Mouse (Mus musculus) embryo, embryonic 10 days (tissue): Measurements from ENCODE around the gene Plekhg4.

ENCODE experiments used
- DNase-seq: peaks from one replicate; pipeline ENCODE4 v3.0.0-alpha.2; 2015; ENCODE audit warnings: low spot score

Plekhg4 gene

DNA sequence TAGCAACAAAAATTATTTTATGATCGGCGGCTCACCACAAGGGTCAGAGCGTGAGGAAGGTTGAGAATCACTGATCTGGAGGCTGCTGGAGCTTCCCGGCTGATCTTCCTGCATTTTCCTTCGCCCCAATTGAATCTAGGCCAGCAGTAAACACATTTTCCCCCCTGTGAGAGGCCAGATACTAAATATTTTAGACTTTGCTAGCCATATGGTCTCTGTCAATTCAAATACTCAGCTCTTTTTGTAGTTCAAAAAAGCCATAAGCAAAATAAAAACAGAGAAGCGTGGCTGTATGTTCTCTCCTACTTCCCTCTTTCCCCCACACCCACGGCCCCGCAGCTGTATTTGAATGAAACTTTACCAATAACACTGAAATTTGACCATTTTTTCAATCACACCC lies 30.4 kb downstream of the Plekhg4 start:
- DNase-seq: no peak

- DNase-seq: no peak
Measured at GRCm38 (mm10) chr8:105404496-105404895, 31.4 kb downstream of the Plekhg4 start.

DNA sequence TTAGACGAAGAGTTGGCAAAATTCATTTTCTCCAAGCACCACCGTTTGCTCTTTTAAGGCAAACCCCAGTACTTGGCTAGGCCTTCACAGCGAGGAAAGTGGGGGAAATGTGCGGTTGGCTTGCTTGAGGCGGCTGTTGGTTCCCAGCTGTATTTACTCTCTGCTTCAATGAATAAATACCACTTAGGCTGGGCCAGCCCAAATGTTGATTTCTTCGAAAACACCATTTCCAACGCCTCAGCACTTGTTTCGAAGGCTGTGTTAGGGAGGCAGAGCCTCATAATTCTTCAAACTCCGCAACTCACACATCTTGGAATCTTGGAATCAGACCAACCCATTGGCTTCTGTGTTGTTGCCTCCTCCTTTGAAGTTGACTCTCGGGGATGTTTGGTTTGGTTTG lies 33.3 kb downstream of the Plekhg4 start:
- DNase-seq: no peak

- no peak for DNase-seq
Measured at GRCm38 (mm10) chr8:105408331-105408730, 35.3 kb downstream of the Plekhg4 start.

GRCm38 (mm10) chr8:105409947-105410346 lies 36.9 kb downstream of the Plekhg4 start:
- no peak for DNase-seq

- DNase-seq: peak; percentile 76
Measured at GRCm38 (mm10) chr8:105413391-105413790, 40.3 kb downstream of the Plekhg4 start, which contains the start of the genes Kctd19 and Lrrc36. Gene Kctd19 (minus strand): TSS chr8:105413502. Gene Lrrc36 (plus strand): TSS chr8:105413571.

DNA sequence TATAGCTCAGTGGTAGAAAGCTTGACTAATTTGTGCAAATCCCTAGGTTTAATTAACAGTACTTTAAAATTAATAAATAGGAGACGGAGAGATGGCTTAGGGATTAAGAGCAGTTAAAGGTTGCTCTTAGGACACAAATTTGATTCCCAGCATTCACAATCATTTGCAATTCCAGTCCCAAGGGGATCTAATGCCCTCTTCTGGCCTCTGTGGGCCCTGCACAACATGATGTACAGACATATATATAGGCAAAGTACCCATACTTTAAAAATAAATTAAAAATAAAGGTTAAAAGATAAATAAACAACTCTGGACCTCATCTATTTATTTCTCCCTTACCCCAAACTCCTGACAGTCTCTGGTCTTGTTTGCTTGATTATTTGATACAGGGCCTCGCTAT lies 45.9 kb downstream of the Plekhg4 start:
- DNase-seq: no peak

GRCm38 (mm10) chr8:105419800-105420199 lies 46.7 kb downstream of the Plekhg4 start:
- DNase-seq: no peak

- DNase-seq: no peak
Measured at GRCm38 (mm10) chr8:105422006-105422405, 48.9 kb downstream of the Plekhg4 start.

- DNase-seq: no peak
Measured at GRCm38 (mm10) chr8:105426878-105427277, 53.8 kb downstream of the Plekhg4 start.

DNA sequence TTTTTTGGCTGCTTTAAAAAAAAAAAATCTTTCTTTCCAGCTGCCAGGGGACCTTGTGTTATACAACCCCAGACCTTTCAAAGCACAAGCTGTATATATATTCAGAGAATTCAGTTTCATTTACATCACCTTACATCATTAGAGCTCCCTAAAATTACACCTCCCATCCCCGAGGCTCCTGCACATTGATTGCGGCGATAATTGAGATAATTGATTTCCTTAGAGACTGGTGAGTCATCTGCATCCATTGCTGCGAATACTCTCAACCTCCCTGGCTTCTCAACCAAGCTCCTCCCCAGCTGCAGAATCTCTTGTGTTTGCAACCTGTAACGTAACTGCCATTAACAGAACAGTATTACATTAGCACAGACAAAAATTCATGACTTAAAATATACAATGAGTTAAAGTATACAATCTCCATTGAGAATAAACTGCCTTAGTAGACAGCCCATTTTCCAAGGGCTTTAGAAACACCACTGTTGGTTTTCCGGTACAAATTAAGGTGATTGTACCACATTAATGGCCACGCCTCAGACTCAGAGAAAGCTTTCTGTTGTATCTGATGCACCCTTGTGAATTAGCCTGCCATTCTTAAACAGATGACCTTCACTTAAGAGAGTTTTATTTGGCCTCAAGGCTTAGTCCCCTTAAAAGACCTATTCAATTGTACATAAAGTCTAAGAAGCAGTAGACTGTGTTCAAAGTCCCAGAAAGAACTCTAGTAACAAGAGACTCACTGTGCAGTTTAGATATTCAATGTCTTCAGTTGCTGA lies 58.9 kb downstream of the Plekhg4 start:
- no peak for DNase-seq
